Mouse (Mus musculus): ENCODE results near the gene Zfp36l1.
A peak's percentile ranks its signal among the peaks of the same experiment; 100 is the strongest.

Gene Zfp36l1

GRCm38 (mm10) chr12:80112852-80113551, at the start of gene Zfp36l1:
Gene Zfp36l1, minus strand, starts transcription at chr12:80113013.
- peak; percentile 98 for DNase-seq (ENCODE audit: low spot score)

GRCm38 (mm10) chr12:80162448-80162847, 49.6 kb upstream of the Zfp36l1 start:
- no peak for DNase-seq (ENCODE audit: low spot score)

GRCm38 (mm10) chr12:80157675-80158074, 44.9 kb upstream of the Zfp36l1 start:
- DNase-seq (ENCODE audit: low spot score): no peak

- DNase-seq (ENCODE audit: low spot score): no peak
Observed at GRCm38 (mm10) chr12:80153687-80154326, 41.0 kb upstream of the Zfp36l1 start.

GRCm38 (mm10) chr12:80153078-80153477, 40.3 kb upstream of the Zfp36l1 start:
- DNase-seq (ENCODE audit: low spot score): no peak

- no peak for DNase-seq (ENCODE audit: low spot score)
Observed at GRCm38 (mm10) chr12:80151821-80152220, 39.0 kb upstream of the Zfp36l1 start.

- DNase-seq (ENCODE audit: low spot score): peak; percentile 64
Observed at GRCm38 (mm10) chr12:80150624-80151023, 37.8 kb upstream of the Zfp36l1 start.

- DNase-seq (ENCODE audit: low spot score): no peak
Observed at GRCm38 (mm10) chr12:80147563-80148214, 34.9 kb upstream of the Zfp36l1 start.

GRCm38 (mm10) chr12:80146227-80147223, 33.7 kb upstream of the Zfp36l1 start:
- peak; percentile 91 for DNase-seq (ENCODE audit: low spot score)

- DNase-seq (ENCODE audit: low spot score): peak; percentile 59
Observed at GRCm38 (mm10) chr12:80145365-80145764, 32.6 kb upstream of the Zfp36l1 start.

- no peak for DNase-seq (ENCODE audit: low spot score)
Observed at GRCm38 (mm10) chr12:80144846-80145245, 32.0 kb upstream of the Zfp36l1 start.

GRCm38 (mm10) chr12:80141470-80141869, 28.7 kb upstream of the Zfp36l1 start:
- DNase-seq (ENCODE audit: low spot score): no peak

- DNase-seq (ENCODE audit: low spot score): no peak
Observed at GRCm38 (mm10) chr12:80141011-80141410, 28.2 kb upstream of the Zfp36l1 start.

- DNase-seq (ENCODE audit: low spot score): no peak
Observed at GRCm38 (mm10) chr12:80137744-80138143, 24.9 kb upstream of the Zfp36l1 start.

- no peak for DNase-seq (ENCODE audit: low spot score)
Observed at GRCm38 (mm10) chr12:80137246-80137645, 24.4 kb upstream of the Zfp36l1 start.

- DNase-seq (ENCODE audit: low spot score): no peak
Observed at GRCm38 (mm10) chr12:80136264-80136930, 23.6 kb upstream of the Zfp36l1 start.

- no peak for DNase-seq (ENCODE audit: low spot score)
Observed at GRCm38 (mm10) chr12:80135173-80135572, 22.4 kb upstream of the Zfp36l1 start.

GRCm38 (mm10) chr12:80133011-80133545, 20.3 kb upstream of the Zfp36l1 start:
- no peak for DNase-seq (ENCODE audit: low spot score)

- DNase-seq (ENCODE audit: low spot score): peak; percentile 90
Observed at GRCm38 (mm10) chr12:80132250-80133003, 19.6 kb upstream of the Zfp36l1 start.

Measured in yolk sac, embryonic 10.5 days (tissue).